In the genomic region with DNA sequence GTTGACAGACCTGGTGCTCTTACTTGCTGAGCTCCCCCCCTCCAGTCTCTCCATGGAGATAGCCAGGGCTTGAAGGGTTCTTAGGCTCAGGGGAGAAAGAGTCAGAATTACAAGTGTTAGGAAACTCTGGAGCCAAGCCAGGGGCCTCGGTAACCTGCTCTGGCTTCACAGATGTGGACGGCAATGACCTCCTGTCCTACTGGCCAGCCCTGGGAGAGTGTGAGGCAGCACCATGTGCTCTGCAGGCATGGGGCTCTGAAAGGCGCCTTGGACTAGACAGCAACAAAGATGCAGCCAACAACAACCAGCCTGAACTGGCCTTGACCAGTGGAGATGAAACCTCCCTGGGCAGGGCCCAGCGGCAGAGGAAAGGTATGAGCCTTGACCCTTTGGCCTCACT, we compare ENCODE assay signal across 20 mouse cellular contexts. TPM values are rescaled to one million over a fixed set of nuclear protein-coding genes. Genes with fewer than 3 reads are reported as not detected.
DNase-seq lines count a peak whose midpoint lies in the region; ATAC-seq lines count a peak whose summit lies in the region.
"Had no signal": no experiment of that assay in that cellular context is flagged by ENCODE, and none has a peak within 500 bp of the region (broad histone marks: within the 10 kb centered on the region; RNA-seq: fewer than 3 reads in every experiment).

No protein-coding gene starts in this region.

- H3K9ac ChIP-seq in liver, embryonic 16.5 days (ENCODE audit: low read depth, low read length) = no peak overlapping the region
- H3K9ac ChIP-seq in liver, embryonic 11.5 days (ENCODE audit: low read depth, low read length) = no peak overlapping the region
- H3K9ac ChIP-seq: embryonic facial prominence, embryonic 12.5 days; forebrain, embryonic 15.5 days; heart, embryonic 15.5 days; liver, embryonic 15.5 days; midbrain, embryonic 15.5 days had no signal

- no peaks in the 10 kb centered on the region for H3K36me3 ChIP-seq in liver, embryonic 16.5 days (ENCODE audit: control insufficient read depth, insufficient read depth)
- no peaks in the 10 kb centered on the region for H3K36me3 ChIP-seq in liver, embryonic 11.5 days (ENCODE audit: control insufficient read depth, insufficient read depth, low read length)
- H3K36me3 ChIP-seq: embryonic facial prominence, embryonic 12.5 days; heart, embryonic 15.5 days; liver, embryonic 15.5 days had no signal

- DNase-seq in adrenal gland, postnatal 10 days = peak; percentile 69
- DNase-seq in adrenal gland, postnatal 4 days (ENCODE audit: low spot score in 2 of 2) = no peak
- DNase-seq in liver, embryonic 11.5 days (ENCODE audit: low spot score) = no peak
- DNase-seq in kidney, postnatal 25 days = peak; percentile 51 to 85
- peak; percentile 57 for DNase-seq in lung, postnatal 36 days
- DNase-seq in heart, adult 18-20 months = no peak
- DNase-seq: cerebellum, adult 9-10 months; left cerebral cortex, postnatal 4 days; retina, postnatal 1 day; right cerebral cortex, postnatal 4 days had no signal

- no peak overlapping the region for H3K4me3 ChIP-seq in liver, embryonic 16.5 days (ENCODE audit: low read depth, low read length)
- no peak overlapping the region for H3K4me3 ChIP-seq in liver, embryonic 11.5 days (ENCODE audit: low read depth, low read length)
- H3K4me3 ChIP-seq: embryonic facial prominence, embryonic 12.5 days; forebrain, embryonic 15.5 days; heart, embryonic 15.5 days; layer of hippocampus, adult 2 months; liver, embryonic 15.5 days; megakaryocyte, embryonic 14.5 days; midbrain, embryonic 15.5 days had no signal

- no peaks in the 10 kb centered on the region for H3K9me3 ChIP-seq in liver, embryonic 16.5 days (replicated peaks; ENCODE audit: control insufficient read depth, low read length)
- no peaks in the 10 kb centered on the region for H3K9me3 ChIP-seq in liver, embryonic 11.5 days (ENCODE audit: control insufficient read depth, low read length)
- H3K9me3 ChIP-seq: embryonic facial prominence, embryonic 12.5 days; forebrain, embryonic 15.5 days; heart, embryonic 15.5 days; liver, embryonic 15.5 days; megakaryocyte, embryonic 14.5 days; midbrain, embryonic 15.5 days had no signal

- H3K4me1 ChIP-seq in liver, embryonic 16.5 days (ENCODE audit: control insufficient read depth, low read depth, low read length) = peaks cover 2% of the 10 kb centered on the region
- peaks cover 2% of the 10 kb centered on the region; the same call in 1 of the 2 replicates for H3K4me1 ChIP-seq in liver, embryonic 11.5 days (replicated peaks; ENCODE audit: control insufficient read depth, insufficient read depth, low read length)
- H3K4me1 ChIP-seq: embryonic facial prominence, embryonic 12.5 days; forebrain, embryonic 15.5 days; midbrain, embryonic 15.5 days had no signal

- H3K27me3 ChIP-seq in liver, embryonic 16.5 days (ENCODE audit: control insufficient read depth, insufficient read depth, low read depth, low read length) = peaks cover 2% of the 10 kb centered on the region; the same call in 1 of the 2 replicates
- peaks cover 25% of the 10 kb centered on the region for H3K27me3 ChIP-seq in liver, embryonic 11.5 days (replicated peaks; ENCODE audit: control insufficient read depth, insufficient read depth, low read length)
- H3K27me3 ChIP-seq: forebrain, embryonic 15.5 days; midbrain, embryonic 15.5 days had no signal

- WGBS in liver, embryonic 16.5 days (ENCODE audit: insufficient replicate concordance) = 57% methylated on average over 4 of the region's 4 CpGs
- 80% methylated on average over 4 of the region's 4 CpGs for WGBS in liver, embryonic 11.5 days

- H3K4me2 ChIP-seq in liver, embryonic 16.5 days (ENCODE audit: low read depth, low read length) = no peak overlapping the region
- H3K4me2 ChIP-seq in liver, embryonic 11.5 days = no peak overlapping the region
- H3K4me2 ChIP-seq: embryonic facial prominence, embryonic 12.5 days; forebrain, embryonic 15.5 days; heart, embryonic 15.5 days; liver, embryonic 15.5 days; midbrain, embryonic 15.5 days had no signal

- H3K27ac ChIP-seq in liver, embryonic 16.5 days (ENCODE audit: low read length) = no peak overlapping the region
- H3K27ac ChIP-seq in liver, embryonic 11.5 days (ENCODE audit: low read depth, low read length) = no peak overlapping the region
- H3K27ac ChIP-seq: embryonic facial prominence, embryonic 12.5 days; forebrain, embryonic 15.5 days; heart, embryonic 15.5 days; layer of hippocampus, adult 2 months; liver, embryonic 15.5 days; midbrain, embryonic 15.5 days had no signal

- ATAC-seq in liver, embryonic 16.5 days (ENCODE audit: low read depth) = 0 out of 2 replicates have a peak, but pooled peaks have one; percentile 23
- ATAC-seq in liver, embryonic 11.5 days (replicated peaks; ENCODE audit: low FRiP score) = no peak
- no peak for ATAC-seq in cerebellum, adult (ENCODE audit: insufficient number of reproducible peaks, low FRiP score, low TSS enrichment)
- ATAC-seq: forebrain, embryonic 15.5 days; midbrain, embryonic 15.5 days; Patski had no signal

RNA-seq across cellular contexts. Expression of a gene that starts 5.7 kb away (rescaled TPM):
- 10 to 100 TPM in 1 of 2 experiments, 1 to 10 TPM in 1; 9.8 to 13.8 TPM for total RNA-seq in adrenal gland, postnatal 10 days (2021)
- total RNA-seq in adrenal gland, postnatal 4 days (2021) = 10 to 100 TPM; 11.4 to 11.9 TPM
- 4.8 and 4.9 TPM in 2 replicates for polyA plus RNA-seq in liver, embryonic 16.5 days (2015; fragmentation: Nextera tagmentation; extraction: Ambion mirVana)
- 9.0 and 10.5 TPM in 2 replicates for polyA plus RNA-seq in liver, embryonic 11.5 days (2014; fragmentation: Nextera tagmentation; extraction: Ambion mirVana)
- total RNA-seq in heart, adult 18-20 months (2021) = 10 to 100 TPM; 19.6 to 19.8 TPM

RNA-seq across cellular contexts. Expression of a gene that starts 21.3 kb away (rescaled TPM):
- 1 to 10 TPM; 3.3 to 4.9 TPM for total RNA-seq in adrenal gland, postnatal 10 days (2021)
- total RNA-seq in adrenal gland, postnatal 4 days (2021) = 10 to 100 TPM; 11.0 to 13.6 TPM
- polyA plus RNA-seq in liver, embryonic 16.5 days (2015; fragmentation: Nextera tagmentation; extraction: Ambion mirVana) = 0.16 and 0.22 TPM in 2 replicates
- 0.08 and 0.22 TPM in 2 replicates for polyA plus RNA-seq in liver, embryonic 11.5 days (2014; fragmentation: Nextera tagmentation; extraction: Ambion mirVana)
- under 1 TPM in 1 of 2 experiments, not detected in 1; 0.03 TPM for total RNA-seq in heart, adult 18-20 months (2021)

RNA-seq across cellular contexts. Expression of a gene that starts 39.2 kb away (rescaled TPM):
- total RNA-seq in adrenal gland, postnatal 10 days (2021) = 1 to 10 TPM; 6.9 to 9.5 TPM
- 10 to 100 TPM; 10.9 to 14.5 TPM for total RNA-seq in adrenal gland, postnatal 4 days (2021)
- polyA plus RNA-seq in liver, embryonic 16.5 days (2015; fragmentation: Nextera tagmentation; extraction: Ambion mirVana) = 3.5 and 3.6 TPM in 2 replicates
- polyA plus RNA-seq in liver, embryonic 11.5 days (2014; fragmentation: Nextera tagmentation; extraction: Ambion mirVana) = 8.8 and 16.2 TPM in 2 replicates
- 1 to 10 TPM; 8.6 to 9.6 TPM for total RNA-seq in heart, adult 18-20 months (2021)

Comparison
In these comparisons a context has a peak if more than half of its experiments do, and no peak if none do; other contexts are left out.
1. DNase-seq: peak in adrenal gland, postnatal 10 days (single experiment), kidney, postnatal 25 days (2 of 2) and lung, postnatal 36 days (single experiment); none in adrenal gland, postnatal 4 days (0 of 2), liver, embryonic 11.5 days (single experiment) and heart, adult 18-20 months (0 of 2).
2. RNA of a gene that starts 21.3 kb away (total RNA-seq): 11.0 to 13.6 TPM in adrenal gland, postnatal 4 days and 3.3 to 4.9 TPM in adrenal gland, postnatal 10 days; 0.03 TPM in heart, adult 18-20 months; every median in the first group is over 4 times any median in the second.